Mouse (Mus musculus): ENCODE measurements at regions not wholly inside any gene's neighbourhood (a gene's known extent, or its start where the extent isn't known, plus 50 kb on each side); places are given as distances from the start of the nearest gene placed in this dataset.
A peak's percentile ranks its signal among the peaks of the same experiment; 100 is the strongest.

GRCm38 (mm10) chr1:21132340-21132739 is 53.3 kb upstream of the Tram2 start:
- Histone ChIP-seq H3K4me1 (ENCODE audit: control insufficient read depth, insufficient read depth, low read depth, low read length) (no peaks in the 10 kb centered on the region), H3K27ac (ENCODE audit: low read depth, low read length) (no peak overlapping the region), H3K4me2 (ENCODE audit: low read length) (no peak overlapping the region), H3K36me3 (ENCODE audit: control insufficient read depth, insufficient read depth, low read length) (no peaks in the 10 kb centered on the region), H3K4me3 (ENCODE audit: low read length) (no peak overlapping the region), H3K27me3 (replicated peaks; ENCODE audit: control insufficient read depth, insufficient read depth, low read length) (no peaks in the 10 kb centered on the region), H3K9me3 (ENCODE audit: control insufficient read depth, low read length) (no peaks in the 10 kb centered on the region; the same call in 1 of the 2 replicates), H3K9ac (ENCODE audit: low read depth, low read length) (no peak overlapping the region)
- 80% methylated on average over 2 of the region's 2 CpGs for WGBS
- no peak for ATAC-seq

GRCm38 (mm10) chr1:21146961-21147360 is 67.9 kb upstream of the Tram2 start:
- H3K36me3 ChIP-seq (ENCODE audit: control insufficient read depth, insufficient read depth, low read length), result no peaks in the 10 kb centered on the region
- no peaks in the 10 kb centered on the region for H3K27me3 ChIP-seq (replicated peaks; ENCODE audit: control insufficient read depth, insufficient read depth, low read length)
- H3K9me3 ChIP-seq (ENCODE audit: control insufficient read depth, low read length), result no peaks in the 10 kb centered on the region
- H3K4me1 ChIP-seq (ENCODE audit: control insufficient read depth, insufficient read depth, low read depth, low read length), result no peaks in the 10 kb centered on the region
- no peak overlapping the region for H3K27ac ChIP-seq (ENCODE audit: low read depth, low read length)
- H3K4me3 ChIP-seq (ENCODE audit: low read length), result no peak overlapping the region
- no peak overlapping the region for H3K4me2 ChIP-seq (ENCODE audit: low read length)
- H3K9ac ChIP-seq (ENCODE audit: low read depth, low read length), result no peak overlapping the region
- 73% methylated on average over 4 of the region's 4 CpGs for WGBS
- no peak for ATAC-seq

GRCm38 (mm10) chr1:21161742-21162141 is 56.6 kb upstream of the Tmem14a start:
- H3K4me1 ChIP-seq (ENCODE audit: control insufficient read depth, insufficient read depth, low read depth, low read length), result no peaks in the 10 kb centered on the region; the same call in none of the 2 replicates
- no peaks in the 10 kb centered on the region for H3K36me3 ChIP-seq (ENCODE audit: control insufficient read depth, insufficient read depth, low read length)
- no peaks in the 10 kb centered on the region for H3K9me3 ChIP-seq (ENCODE audit: control insufficient read depth, low read length)
- H3K4me3 ChIP-seq (ENCODE audit: low read length), result no peak overlapping the region
- no peak overlapping the region for H3K9ac ChIP-seq (ENCODE audit: low read depth, low read length)
- 20% methylated on average over 5 of the region's 5 CpGs for WGBS
- no peak overlapping the region for H3K27ac ChIP-seq (ENCODE audit: low read depth, low read length)
- no peak overlapping the region for H3K4me2 ChIP-seq (ENCODE audit: low read length)
- ATAC-seq, result peak; percentile 40; the same call in 1 of the 2 replicates
- H3K27me3 ChIP-seq (replicated peaks; ENCODE audit: control insufficient read depth, insufficient read depth, low read length), result no peaks in the 10 kb centered on the region

- peak overlapping the region; percentile 86 for H3K4me2 ChIP-seq (ENCODE audit: low read length)
- H3K4me3 ChIP-seq (ENCODE audit: low read length), result peak overlapping the region; percentile 46
- no peaks in the 10 kb centered on the region for H3K27me3 ChIP-seq (replicated peaks; ENCODE audit: control insufficient read depth, insufficient read depth, low read length)
- H3K4me1 ChIP-seq (ENCODE audit: control insufficient read depth, insufficient read depth, low read depth, low read length), result no peaks in the 10 kb centered on the region; the same call in none of the 2 replicates
- peak; percentile 99 for ATAC-seq
- 0% methylated on average over 15 of the region's 15 CpGs for WGBS
- H3K9ac ChIP-seq (ENCODE audit: low read depth, low read length), result peak overlapping the region; percentile 63
- 0 out of 2 replicates have a peak overlapping the region, but pooled peaks have one; percentile 21 for H3K27ac ChIP-seq (ENCODE audit: low read depth, low read length)
- no peaks in the 10 kb centered on the region for H3K9me3 ChIP-seq (ENCODE audit: control insufficient read depth, low read length)
- H3K36me3 ChIP-seq (ENCODE audit: control insufficient read depth, insufficient read depth, low read length), result no peaks in the 10 kb centered on the region
Measured at GRCm38 (mm10) chr1:21166287-21166733, 52.1 kb upstream of the Tmem14a start.

GRCm38 (mm10) chr1:21166762-21167161 is 51.6 kb upstream of the Tmem14a start:
- H3K4me2 ChIP-seq (ENCODE audit: low read length), result peak overlapping the region; percentile 86
- H3K36me3 ChIP-seq (ENCODE audit: control insufficient read depth, insufficient read depth, low read length), result no peaks in the 10 kb centered on the region
- H3K4me1 ChIP-seq (ENCODE audit: control insufficient read depth, insufficient read depth, low read depth, low read length), result no peaks in the 10 kb centered on the region; the same call in none of the 2 replicates
- H3K27me3 ChIP-seq (replicated peaks; ENCODE audit: control insufficient read depth, insufficient read depth, low read length), result no peaks in the 10 kb centered on the region
- 57% methylated on average over 4 of the region's 4 CpGs for WGBS
- H3K9me3 ChIP-seq (ENCODE audit: control insufficient read depth, low read length), result no peaks in the 10 kb centered on the region
- ATAC-seq, result peak; percentile 70
- peak overlapping the region; percentile 63 for H3K9ac ChIP-seq (ENCODE audit: low read depth, low read length)
- peak overlapping the region; percentile 46 for H3K4me3 ChIP-seq (ENCODE audit: low read length)
- 0 out of 2 replicates have a peak overlapping the region, but pooled peaks have one; percentile 21 for H3K27ac ChIP-seq (ENCODE audit: low read depth, low read length)
